Mouse (Mus musculus) forebrain, embryonic 15.5 days (tissue): ENCODE measurements around the gene Spg20. TPM values are rescaled to one million over a fixed set of nuclear protein-coding genes. Genes with fewer than 3 reads are reported as not detected.
A peak's percentile ranks its signal among the peaks of the same experiment; 100 is the strongest.

Experiments
- ATAC-seq: fragments of 200-750 bp; cut with Nextera tagmentation; replicated peaks from 2 replicates; pipeline ENCODE4 v1.8.0; 2017; ENCODE audit warnings: mild to moderate bottlenecking, moderate TSS enrichment, moderate library complexity
- H3K27ac ChIP-seq: fragments of 300-500 bp; sonication (generic); replicated peaks from 2 replicates; pipeline ENCODE4 v1.5.1; 2015; ENCODE audit warnings: mild to moderate bottlenecking, inconsistent platforms
- H3K27me3 ChIP-seq: fragments of 300-500 bp; sonication (generic); 2 replicates; pipeline ENCODE4 v1.6.1; 2015; ENCODE audit warnings: inconsistent platforms
- H3K36me3 ChIP-seq: fragments of 300-500 bp; sonication (generic); 2 replicates; pipeline ENCODE4 v1.6.1; 2015; ENCODE audit warnings: mild to moderate bottlenecking, inconsistent platforms
- H3K4me1 ChIP-seq: fragments of 300-500 bp; sonication (generic); 2 replicates; pipeline ENCODE4 v1.6.1; 2015; ENCODE audit warnings: inconsistent platforms
- H3K4me2 ChIP-seq: fragments of 300-500 bp; sonication (generic); replicated peaks from 2 replicates; pipeline ENCODE4 v1.6.1; 2015; ENCODE audit warnings: mild to moderate bottlenecking, inconsistent platforms
- H3K4me3 ChIP-seq: fragments of 300-500 bp; sonication (generic); 2 replicates; pipeline ENCODE4 v1.5.1; 2015; ENCODE audit warnings: mild to moderate bottlenecking, inconsistent platforms
- H3K9ac ChIP-seq: fragments of 300-500 bp; sonication (generic); replicated peaks from 2 replicates; pipeline ENCODE4 v1.6.1; 2015; ENCODE audit warnings: mild to moderate bottlenecking, inconsistent platforms
- H3K9me3 ChIP-seq: fragments of 300-500 bp; sonication (generic); 2 replicates; pipeline ENCODE4 v1.6.1; 2016; ENCODE audit warnings: inconsistent platforms
- WGBS: fragments of 180-500 bp; shearing (Covaris S2); methylation state at CpG from one replicate; pipeline ENCODE4 v1.1.7; 2015; ENCODE audit warnings: mixed read lengths; 5-methylcytosine and 5-hydroxymethylcytosine counted together
- polyA plus RNA-seq: library from polyadenylated mRNA; unstranded; fragments of >200 nt; fragmentation: Nextera tagmentation; extraction: Ambion mirVana; gene quantifications from 2 replicates; pipeline ENCODE4 v1.2.1, GENCODE M21; 2015

The Spg20 gene
- polyA plus RNA-seq, 1 experiment from 2014 or later, result 21.4 TPM

GRCm38 (mm10) chr3:55084781-55085180 lies 27.1 kb upstream of the Spg20 start:
- WGBS, result 44% methylated on average over 6 of the region's 6 CpGs
- H3K27ac ChIP-seq, result no peak overlapping the region

DNA sequence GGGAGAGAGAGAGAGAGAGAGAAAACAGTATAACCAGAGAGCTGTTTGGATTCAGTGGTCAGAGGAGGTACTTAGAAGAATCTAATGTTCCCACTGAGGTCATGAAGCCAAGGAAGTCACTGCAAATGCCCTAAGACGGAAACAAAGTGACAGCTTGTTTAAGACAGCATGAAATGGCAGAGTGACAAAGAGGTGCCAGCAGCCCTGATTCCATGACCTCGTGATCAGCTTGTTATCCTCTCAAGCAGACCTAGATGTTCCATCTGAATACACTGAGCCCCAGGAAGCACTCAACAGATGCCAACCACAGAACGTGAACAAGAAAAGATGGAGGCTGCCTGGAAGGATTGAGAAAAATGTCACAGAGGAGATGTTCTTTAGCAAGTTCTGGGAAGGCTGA lies 26.2 kb upstream of the Spg20 start:
- Histone ChIP-seq H3K4me1 (peaks cover 7% of the 10 kb centered on the region), H3K4me2 (no peak overlapping the region), H3K4me3 (no peak overlapping the region), H3K27ac (no peak overlapping the region), H3K9ac (no peak overlapping the region), H3K9me3 (no peaks in the 10 kb centered on the region), H3K27me3 (no peaks in the 10 kb centered on the region), H3K36me3 (no peaks in the 10 kb centered on the region)
- WGBS, result 49% methylated on average over 3 of the region's 3 CpGs
- ATAC-seq, result no peak

More at GRCm38 (mm10) chr3:55084781-55085180, 27.1 kb upstream of the Spg20 start:
- H3K4me1 ChIP-seq, result peaks cover 7% of the 10 kb centered on the region
- no peak overlapping the region for H3K4me3 ChIP-seq
- H3K9ac ChIP-seq, result no peak overlapping the region
- no peaks in the 10 kb centered on the region for H3K36me3 ChIP-seq
- H3K4me2 ChIP-seq, result no peak overlapping the region
- ATAC-seq, result 0 out of 2 replicates have a peak, but pooled peaks have one; percentile 46
- H3K27me3 ChIP-seq, result no peaks in the 10 kb centered on the region
- H3K9me3 ChIP-seq, result no peaks in the 10 kb centered on the region

- H3K27ac ChIP-seq, result no peak overlapping the region
- no peaks in the 10 kb centered on the region for H3K9me3 ChIP-seq
- H3K27me3 ChIP-seq, result no peaks in the 10 kb centered on the region
- no peak overlapping the region for H3K4me2 ChIP-seq
- H3K9ac ChIP-seq, result no peak overlapping the region
- no peak overlapping the region for H3K4me3 ChIP-seq
- no peak for ATAC-seq
- H3K4me1 ChIP-seq, result peaks cover 7% of the 10 kb centered on the region
- H3K36me3 ChIP-seq, result no peaks in the 10 kb centered on the region
- WGBS, result 83% methylated on average over 5 of the region's 5 CpGs
Measured at GRCm38 (mm10) chr3:55086948-55087347, 25.0 kb upstream of the Spg20 start.

DNA sequence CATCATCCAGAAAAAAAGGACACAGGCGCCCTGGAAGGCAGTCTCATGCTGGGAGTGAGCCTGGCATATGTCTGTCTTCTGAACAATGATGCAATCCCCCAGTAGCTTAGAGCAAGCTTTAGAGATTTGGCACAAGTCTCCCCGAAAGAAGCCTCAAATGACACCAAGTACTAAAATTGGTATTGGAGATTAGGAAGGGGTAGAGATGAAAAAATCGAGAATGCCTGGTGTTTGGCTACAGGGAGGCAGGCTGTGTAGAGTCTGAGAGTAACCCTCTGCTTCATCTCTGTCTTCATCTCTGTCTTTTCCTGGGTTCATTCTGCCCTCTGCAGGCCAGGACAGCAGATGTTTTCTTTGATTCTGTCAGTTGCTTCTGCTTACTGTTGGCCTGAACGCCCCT lies 24.5 kb upstream of the Spg20 start:
- Histone ChIP-seq H3K4me1 (peaks cover 7% of the 10 kb centered on the region), H3K4me2 (no peak overlapping the region), H3K27ac (no peak overlapping the region), H3K36me3 (no peaks in the 10 kb centered on the region), H3K27me3 (no peaks in the 10 kb centered on the region), H3K9me3 (no peaks in the 10 kb centered on the region), H3K9ac (no peak overlapping the region), H3K4me3 (no peak overlapping the region)
- 74% methylated on average over 4 of the region's 4 CpGs for WGBS
- ATAC-seq, result no peak

GRCm38 (mm10) chr3:55088359-55088758 lies 23.5 kb upstream of the Spg20 start:
- 75% methylated on average over 4 of the region's 4 CpGs for WGBS
- peaks cover 7% of the 10 kb centered on the region for H3K4me1 ChIP-seq
- ATAC-seq, result no peak

DNA sequence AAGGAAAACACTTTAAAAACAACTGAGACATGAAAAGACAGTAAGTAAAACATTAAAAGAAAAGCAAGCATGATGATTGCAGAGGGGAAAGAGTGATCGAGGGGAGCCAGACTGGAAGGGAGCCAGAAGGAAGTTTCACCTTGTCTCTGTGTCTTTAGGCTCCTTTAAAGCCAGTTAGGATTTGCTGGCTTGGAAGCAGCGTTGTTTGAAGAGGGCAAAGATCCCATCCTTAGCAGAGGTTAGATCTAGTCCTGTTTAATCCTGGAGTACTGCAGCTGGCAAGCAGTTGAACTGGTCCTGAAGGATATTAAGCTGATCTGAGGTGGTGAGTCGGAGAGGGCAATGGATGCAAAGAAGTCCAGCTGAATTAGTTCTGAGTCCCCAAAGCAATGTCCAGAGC lies 23.1 kb upstream of the Spg20 start:
- Histone ChIP-seq H3K36me3 (no peaks in the 10 kb centered on the region), H3K27ac (no peak overlapping the region), H3K9me3 (no peaks in the 10 kb centered on the region), H3K9ac (no peak overlapping the region), H3K4me2 (no peak overlapping the region), H3K4me1 (peaks cover 7% of the 10 kb centered on the region), H3K4me3 (no peak overlapping the region), H3K27me3 (no peaks in the 10 kb centered on the region)
- 66% methylated on average over 3 of the region's 3 CpGs for WGBS
- ATAC-seq, result no peak

More at GRCm38 (mm10) chr3:55088359-55088758, 23.5 kb upstream of the Spg20 start:
- Histone ChIP-seq H3K4me2 (no peak overlapping the region), H3K9me3 (no peaks in the 10 kb centered on the region), H3K27ac (no peak overlapping the region), H3K36me3 (no peaks in the 10 kb centered on the region), H3K4me3 (no peak overlapping the region), H3K27me3 (no peaks in the 10 kb centered on the region), H3K9ac (no peak overlapping the region)

GRCm38 (mm10) chr3:55089291-55089690 lies 22.6 kb upstream of the Spg20 start:
- ATAC-seq, result no peak
- H3K27me3 ChIP-seq, result no peaks in the 10 kb centered on the region
- peaks cover 7% of the 10 kb centered on the region for H3K4me1 ChIP-seq
- no peaks in the 10 kb centered on the region for H3K9me3 ChIP-seq
- WGBS, result 72% methylated on average over 4 of the region's 4 CpGs
- no peak overlapping the region for H3K27ac ChIP-seq
- no peak overlapping the region for H3K4me2 ChIP-seq
- H3K36me3 ChIP-seq, result no peaks in the 10 kb centered on the region
- no peak overlapping the region for H3K4me3 ChIP-seq
- H3K9ac ChIP-seq, result no peak overlapping the region

DNA sequence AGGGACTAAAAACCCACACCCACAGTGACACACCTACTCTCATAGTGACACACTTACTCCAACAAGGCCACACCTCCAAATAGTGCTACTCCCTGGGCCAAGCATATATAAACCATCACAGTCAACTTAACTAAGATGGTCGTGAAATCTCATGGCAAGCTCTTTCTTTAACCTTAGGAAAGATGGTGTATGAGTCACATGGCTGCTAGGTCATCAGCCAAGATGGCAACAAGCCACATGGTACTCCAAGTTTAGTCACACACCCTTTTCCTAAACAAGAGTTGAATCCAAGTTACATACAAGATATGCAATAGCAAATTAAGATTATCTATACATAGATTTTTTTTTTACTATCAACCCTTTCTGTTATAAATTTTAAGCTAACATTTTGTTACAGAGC lies 18.7 kb upstream of the Spg20 start:
- Histone ChIP-seq H3K4me3 (no peak overlapping the region), H3K27ac (no peak overlapping the region), H3K9me3 (no peaks in the 10 kb centered on the region), H3K9ac (no peak overlapping the region), H3K36me3 (no peaks in the 10 kb centered on the region), H3K27me3 (no peaks in the 10 kb centered on the region), H3K4me2 (no peak overlapping the region), H3K4me1 (peaks cover 12% of the 10 kb centered on the region)
- no peak for ATAC-seq
- WGBS, result 84% methylated on average over 1 of the region's 1 CpGs

- 18% methylated on average over 8 of the region's 8 CpGs for WGBS
- H3K27ac ChIP-seq, result no peak overlapping the region
- H3K4me1 ChIP-seq, result peaks cover 12% of the 10 kb centered on the region
- no peak overlapping the region for H3K4me3 ChIP-seq
- H3K36me3 ChIP-seq, result no peaks in the 10 kb centered on the region
- peak; percentile 76 for ATAC-seq
- H3K4me2 ChIP-seq, result no peak overlapping the region
- no peaks in the 10 kb centered on the region for H3K9me3 ChIP-seq
- H3K27me3 ChIP-seq, result no peaks in the 10 kb centered on the region
- no peak overlapping the region for H3K9ac ChIP-seq
Measured at GRCm38 (mm10) chr3:55095968-55096654, 15.8 kb upstream of the Spg20 start.

DNA sequence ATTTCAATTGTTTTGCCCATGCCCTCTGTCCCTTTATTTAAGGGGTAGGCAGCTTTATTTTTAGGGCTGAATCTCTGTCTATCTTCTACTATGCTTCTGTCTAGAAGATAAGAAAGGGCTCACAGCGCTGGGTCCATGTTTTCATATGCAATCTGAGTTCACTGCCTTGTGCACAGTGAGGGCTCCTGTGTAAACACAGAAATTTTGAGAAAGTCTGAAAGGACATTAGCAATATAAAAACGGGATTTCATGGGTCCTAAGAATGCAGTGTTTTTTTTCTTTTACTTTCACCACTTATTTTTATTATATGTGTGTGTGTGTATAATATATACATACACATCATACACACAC lies 15.3 kb upstream of the Spg20 start:
- Histone ChIP-seq H3K27ac (no peak overlapping the region), H3K36me3 (no peaks in the 10 kb centered on the region), H3K4me3 (no peak overlapping the region), H3K27me3 (no peaks in the 10 kb centered on the region), H3K4me1 (peaks cover 12% of the 10 kb centered on the region), H3K4me2 (no peak overlapping the region), H3K9me3 (no peaks in the 10 kb centered on the region), H3K9ac (no peak overlapping the region)
- 71% methylated on average over 2 of the region's 2 CpGs for WGBS
- ATAC-seq, result no peak

- Histone ChIP-seq H3K27ac (no peak overlapping the region), H3K27me3 (no peaks in the 10 kb centered on the region), H3K9me3 (no peaks in the 10 kb centered on the region), H3K36me3 (no peaks in the 10 kb centered on the region), H3K4me3 (no peak overlapping the region), H3K4me2 (no peak overlapping the region), H3K4me1 (peaks cover 12% of the 10 kb centered on the region), H3K9ac (no peak overlapping the region)
- WGBS, result 66% methylated on average over 2 of the region's 2 CpGs
- ATAC-seq, result no peak; the same call in 1 of the 2 replicates
Measured at GRCm38 (mm10) chr3:55097186-55097585, 14.7 kb upstream of the Spg20 start.

- Histone ChIP-seq H3K4me3 (no peak overlapping the region), H3K4me1 (peaks cover 12% of the 10 kb centered on the region), H3K27ac (no peak overlapping the region), H3K27me3 (no peaks in the 10 kb centered on the region), H3K4me2 (no peak overlapping the region), H3K36me3 (no peaks in the 10 kb centered on the region), H3K9me3 (no peaks in the 10 kb centered on the region), H3K9ac (no peak overlapping the region)
- no peak for ATAC-seq
- WGBS, result 30% methylated on average over 2 of the region's 2 CpGs
Measured at GRCm38 (mm10) chr3:55098014-55098413, 13.9 kb upstream of the Spg20 start.

DNA sequence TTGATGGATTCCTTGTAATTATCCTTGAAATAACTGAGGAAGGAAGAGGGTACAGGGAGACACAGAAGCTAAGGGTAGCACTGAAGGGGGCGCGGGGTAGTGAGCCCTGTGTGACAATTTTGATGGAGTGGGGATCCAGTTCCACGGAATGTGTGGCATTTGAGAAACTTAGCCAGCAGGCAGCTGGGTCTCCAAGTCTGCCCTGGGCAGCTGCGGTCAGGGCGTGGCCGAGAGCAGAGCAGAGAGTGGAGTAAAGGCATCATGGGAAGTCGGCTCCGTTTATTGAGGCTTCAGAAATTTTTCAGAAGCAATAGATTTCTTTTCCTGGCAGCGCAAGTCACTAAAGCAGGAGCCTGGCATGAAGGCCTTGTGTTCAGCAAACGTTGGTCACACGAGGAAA lies 12.9 kb upstream of the Spg20 start:
- WGBS, result 85% methylated on average over 11 of the region's 11 CpGs
- Histone ChIP-seq H3K4me2 (no peak overlapping the region), H3K9me3 (no peaks in the 10 kb centered on the region), H3K9ac (no peak overlapping the region), H3K36me3 (no peaks in the 10 kb centered on the region), H3K27me3 (no peaks in the 10 kb centered on the region), H3K27ac (no peak overlapping the region), H3K4me1 (peaks cover 12% of the 10 kb centered on the region), H3K4me3 (no peak overlapping the region)
- ATAC-seq, result no peak
